ENCODE assay signal across 22 mouse cellular contexts in genomic region chr4:120083700-120084099, GRCm38 (mm10). TPM values are rescaled to one million over a fixed set of nuclear protein-coding genes. Genes with fewer than 3 reads are reported as not detected.
DNase-seq lines count a peak whose midpoint lies in the region; ATAC-seq and TF ChIP-seq lines count a peak whose summit lies in the region.
"Had no signal": no experiment of that assay in that cellular context is flagged by ENCODE, and none has a peak within 500 bp of the region (broad histone marks: within the 10 kb centered on the region; RNA-seq: fewer than 3 reads in every experiment).

No protein-coding gene starts in this region.

- H3K4me2 ChIP-seq in forebrain, postnatal 0 days (ENCODE audit: low read depth): no peak overlapping the region
- H3K4me2 ChIP-seq in forebrain, embryonic 14.5 days (ENCODE audit: low read length): no peak overlapping the region
- no peak overlapping the region for H3K4me2 ChIP-seq in kidney, postnatal 0 days (ENCODE audit: low read length)
- H3K4me2 ChIP-seq: hindbrain, embryonic 12.5 days; intestine, embryonic 15.5 days; liver, embryonic 13.5 days had no signal

- whole genome bisulfite sequencing in forebrain, postnatal 0 days: 62% methylated on average over 3 of the region's 3 CpGs
- WGBS in forebrain, embryonic 14.5 days: 88% methylated on average over 3 of the region's 3 CpGs
- 74% methylated on average over 3 of the region's 3 CpGs for WGBS in kidney, postnatal 0 days

- H3K4me1 ChIP-seq in forebrain, postnatal 0 days (ENCODE audit: insufficient read depth): no peaks in the 10 kb centered on the region
- H3K4me1 ChIP-seq in forebrain, embryonic 14.5 days (ENCODE audit: control insufficient read depth, insufficient read depth, low read length): no peaks in the 10 kb centered on the region
- no peaks in the 10 kb centered on the region for H3K4me1 ChIP-seq in kidney, postnatal 0 days (replicated peaks; ENCODE audit: insufficient read depth, low read length)
- H3K4me1 ChIP-seq: hindbrain, embryonic 12.5 days; intestine, embryonic 15.5 days; liver, embryonic 13.5 days had no signal

- H3K27me3 ChIP-seq in forebrain, postnatal 0 days (ENCODE audit: insufficient read depth, low read length): no peaks in the 10 kb centered on the region
- no peaks in the 10 kb centered on the region for H3K27me3 ChIP-seq in forebrain, embryonic 14.5 days (replicated peaks; ENCODE audit: control insufficient read depth, insufficient read depth, low read length)
- H3K27me3 ChIP-seq in kidney, postnatal 0 days (ENCODE audit: insufficient read depth, low read length): no peaks in the 10 kb centered on the region
- H3K27me3 ChIP-seq: hindbrain, embryonic 12.5 days; intestine, embryonic 15.5 days; liver, embryonic 13.5 days had no signal

- H3K9me3 ChIP-seq in forebrain, postnatal 0 days (ENCODE audit: low read length): no peaks in the 10 kb centered on the region
- no peaks in the 10 kb centered on the region for H3K9me3 ChIP-seq in forebrain, embryonic 14.5 days (replicated peaks; ENCODE audit: control insufficient read depth, low read length)
- no peaks in the 10 kb centered on the region for H3K9me3 ChIP-seq in kidney, postnatal 0 days (replicated peaks; ENCODE audit: low read length)
- H3K9me3 ChIP-seq: hindbrain, embryonic 12.5 days; intestine, embryonic 15.5 days; liver, embryonic 13.5 days; megakaryocyte, embryonic 14.5 days had no signal

- no peak overlapping the region for H3K27ac ChIP-seq in forebrain, postnatal 0 days (ENCODE audit: low read depth, low read length)
- no peak overlapping the region for H3K27ac ChIP-seq in forebrain, embryonic 14.5 days (ENCODE audit: low read depth, low read length)
- H3K27ac ChIP-seq in kidney, postnatal 0 days: no peak overlapping the region
- H3K27ac ChIP-seq: hindbrain, embryonic 12.5 days; intestine, embryonic 15.5 days; left cerebral cortex, adult 2 months; liver, embryonic 13.5 days had no signal

- ATAC-seq in forebrain, postnatal 0 days: no peak
- no peak for ATAC-seq in forebrain, embryonic 14.5 days
- ATAC-seq in kidney, postnatal 0 days (replicated peaks; ENCODE audit: low FRiP score, low read depth): no peak
- ATAC-seq in megakaryocyte, adult 5-6 weeks (ENCODE audit: poor library complexity, severe bottlenecking): no peak
- ATAC-seq in inflammation-experienced regulatory T-cells, adult 6 months: no peak
- ATAC-seq: intestine, embryonic 15.5 days had no signal

- no peak for TF ChIP-seq CTCF in forebrain, postnatal 0 days (IDR thresholded peaks at IDR 0.05; ENCODE audit: low read depth)
- TF ChIP-seq CTCF in kidney, postnatal 0 days (IDR thresholded peaks at IDR 0.05; ENCODE audit: low read depth): no peak

- H3K4me3 ChIP-seq in forebrain, postnatal 0 days (ENCODE audit: low read depth, low read length): no peak overlapping the region
- no peak overlapping the region for H3K4me3 ChIP-seq in forebrain, embryonic 14.5 days (ENCODE audit: low read depth, low read length)
- no peak overlapping the region for H3K4me3 ChIP-seq in kidney, postnatal 0 days (replicated peaks; ENCODE audit: low read depth, low read length)
- H3K4me3 ChIP-seq: erythroblast, embryonic 14.5 days; hindbrain, embryonic 12.5 days; intestine, embryonic 15.5 days; left cerebral cortex, adult 2 months; liver, embryonic 13.5 days; megakaryocyte, embryonic 14.5 days had no signal

- H3K9ac ChIP-seq in forebrain, postnatal 0 days: no peak overlapping the region
- H3K9ac ChIP-seq in forebrain, embryonic 14.5 days (ENCODE audit: low read length): no peak overlapping the region
- H3K9ac ChIP-seq in kidney, postnatal 0 days (ENCODE audit: low read depth, low read length): no peak overlapping the region
- H3K9ac ChIP-seq: hindbrain, embryonic 12.5 days; intestine, embryonic 15.5 days; liver, embryonic 13.5 days had no signal

- no peaks in the 10 kb centered on the region for H3K36me3 ChIP-seq in forebrain, postnatal 0 days (ENCODE audit: insufficient read depth)
- H3K36me3 ChIP-seq in forebrain, embryonic 14.5 days (ENCODE audit: control insufficient read depth, insufficient read depth, low read length): no peaks in the 10 kb centered on the region
- H3K36me3 ChIP-seq in kidney, postnatal 0 days (ENCODE audit: insufficient read depth, low read length): no peaks in the 10 kb centered on the region
- H3K36me3 ChIP-seq: hindbrain, embryonic 12.5 days; intestine, embryonic 15.5 days; liver, embryonic 13.5 days had no signal

- DNase-seq in forebrain, postnatal 0 days: peak; percentile 47
- no peak for DNase-seq in forebrain, embryonic 14.5 days (ENCODE audit: low spot score)
- DNase-seq in kidney, postnatal 0 days (ENCODE audit: low spot score): peak; percentile 52
- no peak for DNase-seq in kidney, adult 8-10 months
- DNase-seq in 3134 (ENCODE audit: extremely low read depth, insufficient read length, low spot score): peak; percentile 45
- peak; percentile 75 for DNase-seq in fibroblast of lung, adult 2 months (ENCODE audit: low read depth)
- DNase-seq: cerebellum, postnatal 14 days; gastrocnemius, postnatal 25 days; kidney, postnatal 25 days; liver, embryonic 13.5 days; right cerebral cortex, adult 18-20 months; thymus, postnatal 4 days had no signal

RNA-seq across cellular contexts. Expression of gene AL607142.1, which starts 18.9 kb away (rescaled TPM):
- total RNA-seq in forebrain, postnatal 0 days (2014; rRNA removed): not detected in 2 replicates
- polyA plus RNA-seq in forebrain, postnatal 0 days (2015; fragmentation: Nextera tagmentation; extraction: Ambion mirVana): not detected in 2 replicates
- not detected in 2 replicates for polyA plus RNA-seq in forebrain, embryonic 14.5 days (2014; fragmentation: Nextera tagmentation; extraction: Ambion mirVana)
- polyA plus RNA-seq in kidney, postnatal 0 days (2015; fragmentation: Nextera tagmentation; extraction: Ambion mirVana): not detected in 2 replicates
- not detected in 2 replicates for total RNA-seq in megakaryocyte, adult 5-6 weeks (2015)
- total RNA-seq in megakaryocyte, adult 5-6 weeks (2017): not detected in 2 replicates
- not detected for polyA plus RNA-seq in inflammation-experienced regulatory T-cells, adult 6 months (2017; shearing (Covaris generic))
- total RNA-seq: gastrocnemius, postnatal 25 days; left cerebral cortex, adult 2 months had no signal
- polyA plus RNA-seq: erythroblast, embryonic 14.5 days; heart, embryonic 14.5 days; hindbrain, embryonic 12.5 days; intestine, embryonic 15.5 days; limb, embryonic 11.5 days; liver, embryonic 13.5 days; neural tube, embryonic 11.5 days had no signal

Comparison
In these comparisons a context has a peak if more than half of its experiments do, and no peak if none do; other contexts are left out.
1. DNase-seq: peak in forebrain, postnatal 0 days (single experiment), kidney, postnatal 0 days (single experiment), 3134 (single experiment) and fibroblast of lung, adult 2 months (single experiment); none in forebrain, embryonic 14.5 days (single experiment) and kidney, adult 8-10 months (0 of 2).